Mouse (Mus musculus) embryonic fibroblast, embryonic 13.5 days (primary cell): ENCODE results near the gene Ncor2.

ENCODE experiments used
- CTCF ChIP-seq: IDR thresholded peaks from 2 replicates; pipeline ENCODE4 v1.5.1; 2011; ENCODE audit warnings: mild to moderate bottlenecking, control low read depth, low read length, moderate library complexity, borderline replicate concordance; ENCODE audit not compliant: insufficient read depth
- POLR2A ChIP-seq: IDR thresholded peaks from 2 replicates; pipeline ENCODE4 v1.6.1; 2011; ENCODE audit warnings: low read depth, mild to moderate bottlenecking, control low read depth, low read length, moderate library complexity

GRCm38 (mm10) chr5:125179735-125180629 lies 963 bp upstream of the Ncor2 start:
- TF ChIP-seq CTCF (no peak), POLR2A (peak; percentile 28; the same call in 1 of the 2 replicates)
